Mouse (Mus musculus) bone marrow macrophage, adult 2 months (primary cell): ENCODE results near the gene Coro2a.

Experiments used
- CTCF ChIP-seq: IDR thresholded peaks from 2 replicates; pipeline ENCODE4 v1.5.1; 2012; ENCODE audit warnings: low read depth, mild to moderate bottlenecking, low read length, moderate library complexity
- POLR2A ChIP-seq: IDR thresholded peaks from 2 replicates; pipeline ENCODE4 v1.6.1; 2012; ENCODE audit warnings: mild to moderate bottlenecking, low read depth, low read length, borderline replicate concordance

GRCm38 (mm10) chr4:46543366-46544050 is 58.5 kb downstream of the Coro2a start:
- TF ChIP-seq CTCF (no peak), POLR2A (no peak)
